Mouse (Mus musculus): ENCODE data around the gene Ltb4r1. TPM values are rescaled to one million over a fixed set of nuclear protein-coding genes. Genes with fewer than 3 reads are reported as not detected.
A peak's percentile ranks its signal among the peaks of the same experiment; 100 is the strongest.

Gene Ltb4r1
- total and polyA plus RNA-seq, 3 experiments = 0.21 to 0.33 TPM; not detected in 1

DNA sequence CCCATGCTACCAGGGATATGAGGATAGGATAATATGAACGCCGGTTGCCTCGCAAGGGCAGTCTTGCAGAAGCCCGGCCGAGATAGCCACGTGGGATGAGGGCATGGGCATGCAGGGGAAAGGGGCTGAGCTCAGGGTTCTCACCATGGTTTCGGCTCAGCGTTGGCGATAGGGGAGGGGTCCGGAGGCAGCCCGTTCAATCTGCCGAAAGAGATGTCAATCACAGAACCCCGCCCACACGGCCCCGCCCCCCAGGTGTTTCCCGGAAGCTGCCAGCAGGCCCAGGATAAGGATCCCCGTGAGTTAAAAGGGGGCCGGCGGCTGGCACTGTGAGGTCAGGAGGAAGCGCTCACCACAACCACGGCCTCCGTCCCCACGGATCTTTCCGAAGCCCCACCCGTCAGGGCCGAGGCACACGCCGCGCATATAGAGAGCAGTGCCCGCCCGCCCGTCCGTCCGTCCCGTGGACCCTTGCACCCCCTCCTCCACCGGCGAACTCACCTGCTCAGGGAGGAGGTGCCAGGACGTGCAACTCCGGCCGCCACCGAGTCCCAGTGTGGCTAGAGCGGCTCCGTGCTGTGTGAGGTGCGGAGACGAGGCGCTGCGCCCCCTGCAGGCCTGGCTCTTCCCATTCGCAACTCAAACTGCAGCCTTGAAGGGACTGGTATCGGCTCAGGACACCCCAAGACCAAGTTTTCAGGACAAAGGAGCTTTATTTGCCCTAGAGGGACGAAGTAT, 43.9 kb upstream of the Ltb4r1 start, which contains the start of gene Rabggta:
Gene Rabggta, minus strand, starts transcription at position 564 of the 738 bp plus-strand sequence.
- TF ChIP-seq TCF12 (IDR thresholded peaks at IDR 0.05; ENCODE audit: low read depth, low read length) (peak; percentile 92), CHD1 (IDR thresholded peaks at IDR 0.05; ENCODE audit: low read depth, low read length) (no peak), RAD21 (IDR thresholded peaks at IDR 0.05; ENCODE audit: low read depth, low read length) (no peak), ELF1 (IDR thresholded peaks at IDR 0.05; ENCODE audit: low read depth, low read length) (peak; percentile 90), IRF4 (IDR thresholded peaks at IDR 0.05; ENCODE audit: low read depth, low read length) (peak; percentile 67), MAX (IDR thresholded peaks at IDR 0.05; ENCODE audit: low read length) (peak; percentile 87), UBTF (IDR thresholded peaks at IDR 0.05; ENCODE audit: low read depth, low read length) (no peak), JUN (IDR thresholded peaks at IDR 0.05; ENCODE audit: insufficient read depth, low read depth, low read length) (no peak), JUND (conservative IDR thresholded peaks at IDR 0.05; ENCODE audit: low read depth, low read length) (no peak), GABPA (IDR thresholded peaks at IDR 0.05; ENCODE audit: insufficient replicate concordance, low read depth, low read length) (peak; percentile 85), NELFE (IDR thresholded peaks at IDR 0.05; ENCODE audit: low read depth, low read length) (peak; percentile 55), ZKSCAN1 (IDR thresholded peaks at IDR 0.05; ENCODE audit: borderline replicate concordance, low read depth, low read length) (no peak), SIN3A (IDR thresholded peaks at IDR 0.05; ENCODE audit: low read length) (peak; percentile 75), CTCF (conservative IDR thresholded peaks at IDR 0.05 in 1 of 2, IDR thresholded peaks at IDR 0.05 in 1 of 2; ENCODE audit: low read depth in 2 of 2, low read length in 2 of 2) (peak; percentile 46 to 90), KAT2A (IDR thresholded peaks at IDR 0.05; ENCODE audit: insufficient replicate concordance, low read length) (0 out of 2 replicates have a peak, but pooled peaks have one; percentile 59), MYC (IDR thresholded peaks at IDR 0.05; ENCODE audit: low read depth, low read length) (peak; percentile 90; the same call in 1 of the 2 replicates), TBP (conservative IDR thresholded peaks at IDR 0.05; ENCODE audit: low read depth, low read length) (0 out of 2 replicates have a peak, but pooled peaks have one; percentile 27), MEF2A (IDR thresholded peaks at IDR 0.05; ENCODE audit: borderline replicate concordance, low read depth, low read length) (peak; percentile 48; the same call in 1 of the 2 replicates), ZNF384 (IDR thresholded peaks at IDR 0.05; ENCODE audit: low read depth, low read length) (no peak), MAFK (IDR thresholded peaks at IDR 0.05; ENCODE audit: insufficient replicate concordance, low read length) (no peak), BHLHE40 (IDR thresholded peaks at IDR 0.05; ENCODE audit: low read depth, low read length) (peak; percentile 57; the same call in 1 of the 2 replicates), CHD2 (IDR thresholded peaks at IDR 0.05; ENCODE audit: low read length) (no peak; the same call in 1 of the 2 replicates), NRF1 (IDR thresholded peaks at IDR 0.05; ENCODE audit: low read depth, low read length) (peak; percentile 20; the same call in 1 of the 2 replicates), POLR2AphosphoS2 (IDR thresholded peaks at IDR 0.05; ENCODE audit: low read depth, low read length) (no peak), USF1 (IDR thresholded peaks at IDR 0.05; ENCODE audit: low read depth, low read length) (peak; percentile 21), PAX5 (IDR thresholded peaks at IDR 0.05; ENCODE audit: low read length) (no peak), EP300 (IDR thresholded peaks at IDR 0.05; ENCODE audit: low read length) (no peak), SMC3 (IDR thresholded peaks at IDR 0.05; ENCODE audit: low read depth, low read length) (peak; percentile 15; the same call in 1 of the 2 replicates), POLR2A (IDR thresholded peaks at IDR 0.05; ENCODE audit: low read depth, low read length) (peak; percentile 75), ZC3H11A (IDR thresholded peaks at IDR 0.05; ENCODE audit: low read depth, low read length) (no peak), E2F4 (IDR thresholded peaks at IDR 0.05; ENCODE audit: insufficient replicate concordance, low read depth, low read length) (no peak), HCFC1 (IDR thresholded peaks at IDR 0.05; ENCODE audit: low read depth, low read length) (peak; percentile 83), RCOR1 (conservative IDR thresholded peaks at IDR 0.05; ENCODE audit: low read depth, low read length) (no peak), MAZ (IDR thresholded peaks at IDR 0.05; ENCODE audit: low read depth, low read length) (peak; percentile 30; the same call in 1 of the 2 replicates), USF2 (conservative IDR thresholded peaks at IDR 0.05; ENCODE audit: low read depth, low read length) (no peak), ETS1 (conservative IDR thresholded peaks at IDR 0.05; ENCODE audit: low read depth, low read length) (peak; percentile 59; the same call in 1 of the 2 replicates), MXI1 (IDR thresholded peaks at IDR 0.05; ENCODE audit: low read depth, low read length) (peak; percentile 95), ZMIZ1 (IDR thresholded peaks at IDR 0.05; ENCODE audit: low read depth, low read length) (no peak; the same call in 1 of the 2 replicates)
- Histone ChIP-seq H3K27me3 (replicated peaks) (peaks cover 12% of the 10 kb centered on the region), H3K36me3 (replicated peaks in 1 of 2; ENCODE audit: control insufficient read depth in 1 of 2, insufficient read depth in 1 of 2, low read length in 1 of 2) (peaks cover 29 to 38% of the 10 kb centered on the region in 2 experiments), H3K4me3 (replicated peaks in 1 of 3; ENCODE audit: low read depth in 2 of 3, low read length in 2 of 3, poor library complexity in 1 of 3) (peak within 1 kb of the TSS; percentile 44 to 84 (median 65)), H3K27ac (ENCODE audit: insufficient read depth, low read depth) (peak within 1 kb of the TSS; percentile 70), H3K4me1 (ENCODE audit: control insufficient read depth in 1 of 2, insufficient read depth in 2 of 2) (peaks cover 15 to 40% of the 10 kb centered on the region in 2 experiments), H3K9me3 (replicated peaks; ENCODE audit: low read length) (no peaks in the 10 kb centered on the region), H3K79me2 (replicated peaks; ENCODE audit: control insufficient read depth, extremely low read depth, insufficient read depth, poor library complexity, severe bottlenecking) (no peaks in the 10 kb centered on the region), H3K9ac (ENCODE audit: insufficient read depth, low read depth) (peak within 1 kb of the TSS; percentile 62), H3K4me2 (ENCODE audit: insufficient read depth, low read depth, poor library complexity, severe bottlenecking) (peak within 1 kb of the TSS; percentile 58)
- in situ Hi-C loops (cut with MboI; ENCODE audit: low pct_ligation_motif_present, low pct_unique_long_range_greater_than_20kb, low sequenced_read_pairs) (no loop called here), dilution Hi-C loops (cut with MboI; ENCODE audit: extremely low pct_ligation_motif_present, extremely low pct_unique_long_range_greater_than_20kb, low sequenced_read_pairs) (no loop called here)
- peak; percentile 91 for DNase-seq (ENCODE audit: extremely low read depth)

All from CH12.LX (cell line).